Mouse (Mus musculus) brain, embryonic 14.5 days (tissue): ENCODE measurements around the gene Zfp382.

Source experiments
- CTCF ChIP-seq: fragments of 200-500 bp; IDR thresholded peaks from 2 replicates; pipeline ENCODE4 v1.5.1; 2012; ENCODE audit warnings: inconsistent platforms, mild to moderate bottlenecking, moderate library complexity, borderline replicate concordance; ENCODE audit not compliant: insufficient read depth, insufficient read length; ENCODE audit errors: extremely low read depth
- POLR2A ChIP-seq: fragments of 200-500 bp; IDR thresholded peaks from 2 replicates; pipeline ENCODE4 v1.6.1; 2012; ENCODE audit warnings: mild to moderate bottlenecking, inconsistent platforms, borderline replicate concordance; ENCODE audit not compliant: poor library complexity, insufficient read depth, insufficient read length, severe bottlenecking; ENCODE audit errors: extremely low read depth

DNA sequence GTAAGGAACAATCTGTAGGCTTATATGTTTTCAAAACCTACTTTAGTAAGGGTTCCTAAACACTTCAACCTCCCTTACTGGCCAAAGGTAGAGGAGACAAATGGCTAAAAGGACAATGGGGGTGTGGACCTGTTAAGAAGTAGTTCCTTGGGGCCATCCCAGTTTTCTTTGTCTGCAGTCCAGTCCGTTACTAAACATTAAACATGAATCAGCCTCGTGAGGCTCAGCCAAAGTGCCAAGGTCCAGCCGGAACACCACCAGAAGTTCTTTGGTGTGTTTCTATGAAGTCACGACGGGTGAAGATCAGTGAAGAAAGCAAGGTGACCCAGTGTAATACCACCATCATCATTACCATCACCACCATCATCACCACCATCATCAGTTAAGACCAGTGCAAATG is 25.3 kb downstream of the Zfp382 start:
- TF ChIP-seq CTCF = no peak
- TF ChIP-seq POLR2A = no peak
